Mouse (Mus musculus) liver, embryonic 16.5 days (tissue): ENCODE data around the gene Fgd3. TPM values are rescaled to one million over a fixed set of nuclear protein-coding genes. Genes with fewer than 3 reads are reported as not detected.

ENCODE experiments used
- ATAC-seq: fragments of 200-750 bp; cut with Nextera tagmentation; 2 replicates; pipeline ENCODE4 v1.8.0; 2017; ENCODE audit warnings: low read depth, mild to moderate bottlenecking, moderate number of reproducible peaks, moderate library complexity
- H3K27ac ChIP-seq: fragments of 300-500 bp; sonication (generic); 2 replicates; pipeline ENCODE4 v1.5.1; 2014; ENCODE audit warnings: mild to moderate bottlenecking, low read length
- H3K27me3 ChIP-seq: fragments of 300-500 bp; sonication (generic); 2 replicates; pipeline ENCODE4 v1.6.1; 2014; ENCODE audit warnings: low read depth, low read length, mixed read lengths; ENCODE audit not compliant: control insufficient read depth, insufficient read depth
- H3K36me3 ChIP-seq: fragments of 300-500 bp; sonication (generic); 2 replicates; pipeline ENCODE4 v1.6.1; 2014; ENCODE audit warnings: mild to moderate bottlenecking; ENCODE audit not compliant: control insufficient read depth, insufficient read depth
- H3K4me1 ChIP-seq: fragments of 300-500 bp; sonication (generic); 2 replicates; pipeline ENCODE4 v1.6.1; 2014; ENCODE audit warnings: low read depth, low read length, mixed read lengths; ENCODE audit not compliant: control insufficient read depth
- H3K4me2 ChIP-seq: fragments of 300-500 bp; sonication (generic); 2 replicates; pipeline ENCODE4 v1.6.1; 2014; ENCODE audit warnings: low read depth, low read length, mixed read lengths
- H3K4me3 ChIP-seq: fragments of 300-500 bp; sonication (generic); 2 replicates; pipeline ENCODE4 v1.5.1; 2014; ENCODE audit warnings: low read depth, mild to moderate bottlenecking, low read length
- H3K9ac ChIP-seq: fragments of 300-500 bp; sonication (generic); 2 replicates; pipeline ENCODE4 v1.6.1; 2014; ENCODE audit warnings: low read depth, low read length
- H3K9me3 ChIP-seq: fragments of 300-500 bp; sonication (generic); replicated peaks from 2 replicates; pipeline ENCODE4 v1.6.1; 2016; ENCODE audit warnings: low read length; ENCODE audit not compliant: control insufficient read depth
- WGBS: fragments of 180-500 bp; shearing (Covaris S2); extraction: QIAGEN DNeasy Blood & Tissue Kit; methylation state at CpG from one replicate; pipeline ENCODE4 v1.1.7; 2014; ENCODE audit not compliant: insufficient replicate concordance; 5-methylcytosine and 5-hydroxymethylcytosine counted together
- polyA plus RNA-seq: library from polyadenylated mRNA; unstranded; fragments of >200 nt; fragmentation: Nextera tagmentation; extraction: Ambion mirVana; gene quantifications from 2 replicates; pipeline ENCODE4 v1.2.1, GENCODE M21; 2015

The Fgd3 gene
- polyA plus RNA-seq, 1 experiment from 2014 or later = 0.70 TPM

DNA sequence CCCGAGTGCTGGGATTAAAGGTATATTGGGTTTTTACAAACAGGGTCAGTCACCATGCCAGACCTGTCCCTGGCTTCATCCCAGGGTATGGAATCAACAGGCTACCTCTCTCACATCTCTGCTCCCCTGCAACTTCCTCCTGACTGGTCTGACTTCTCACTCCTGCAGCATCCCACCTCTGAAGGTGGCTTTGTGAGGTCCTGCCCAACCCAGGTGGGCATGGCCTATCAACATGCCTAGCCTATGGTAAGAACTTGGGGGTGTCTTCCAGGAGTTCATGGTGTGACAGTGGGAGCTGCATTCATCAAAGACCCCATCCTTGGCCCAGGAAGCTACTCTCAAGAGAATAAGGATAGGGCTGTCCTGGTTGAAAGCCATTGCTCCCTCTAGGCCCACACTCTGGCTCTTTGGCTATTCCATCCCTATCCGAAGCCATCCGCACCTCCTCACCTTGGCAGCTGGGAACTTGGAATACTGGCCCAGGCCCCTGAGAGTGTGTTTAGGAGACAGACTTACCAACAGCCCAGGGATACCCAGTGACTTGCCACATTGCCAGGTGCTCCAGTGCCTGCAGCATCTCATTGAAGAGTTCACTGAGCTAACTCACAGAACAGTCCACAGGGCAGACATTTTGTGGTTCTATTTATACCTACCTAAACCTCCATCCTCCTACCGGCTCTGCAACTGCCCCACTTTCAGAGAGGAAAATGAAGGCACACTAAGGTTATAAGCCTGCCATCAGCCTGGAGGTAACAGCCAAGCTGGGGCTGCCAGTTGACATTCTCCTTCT lies 107.2 kb downstream of the Fgd3 start:
- Histone ChIP-seq H3K4me1 (peaks cover 14% of the 10 kb centered on the region), H3K9me3 (no peaks in the 10 kb centered on the region), H3K36me3 (no peaks in the 10 kb centered on the region), H3K27ac (no peak overlapping the region), H3K4me2 (no peak overlapping the region), H3K9ac (no peak overlapping the region), H3K27me3 (no peaks in the 10 kb centered on the region), H3K4me3 (no peak overlapping the region)
- 64% methylated on average over 4 of the region's 4 CpGs for WGBS
- ATAC-seq = no peak

Other genes starting within 250 kb of the Fgd3 start
- gene Wnk2, start 172.3 kb downstream of the Fgd3 start, polyA plus RNA-seq = 0.08 and 0.15 TPM in 2 replicates
- gene Ninj1, start 132.8 kb downstream of the Fgd3 start, polyA plus RNA-seq = 54.3 and 58.0 TPM in 2 replicates
- 16.4 and 18.2 TPM in 2 replicates for gene Card19, start 104.3 kb downstream of the Fgd3 start, polyA plus RNA-seq
- 1.1 and 2.0 TPM in 2 replicates for gene Susd3, start 71.6 kb downstream of the Fgd3 start, polyA plus RNA-seq
- gene Bicd2, start 21.3 kb upstream of the Fgd3 start, polyA plus RNA-seq = 6.3 and 6.5 TPM in 2 replicates
- gene Ippk, start 100.9 kb upstream of the Fgd3 start, polyA plus RNA-seq = 6.6 and 6.8 TPM in 2 replicates
- gene Tes3-ps, start 173.0 kb upstream of the Fgd3 start, polyA plus RNA-seq = 0.62 and 0.68 TPM in 2 replicates
- 0.36 and 0.38 TPM in 2 replicates for gene Ecm2, start 184.5 kb upstream of the Fgd3 start, polyA plus RNA-seq
- 1.4 and 1.5 TPM in 2 replicates for gene Aspn, start 224.1 kb upstream of the Fgd3 start, polyA plus RNA-seq